Mouse (Mus musculus) kidney, embryonic 15.5 days (tissue): Measurements from ENCODE around the gene Mog. TPM values are rescaled to one million over a fixed set of nuclear protein-coding genes. Genes with fewer than 3 reads are reported as not detected.
"Not testable (repeated sequence)": the region's sequence is repeated elsewhere in the genome, so short reads cannot be mapped to it uniquely, and the experiment has no call there.

Experiments used
- ATAC-seq: fragments of 200-750 bp; cut with Nextera tagmentation; replicated peaks from 2 replicates; pipeline ENCODE4 v1.8.0; 2017; ENCODE audit warnings: moderate TSS enrichment; ENCODE audit not compliant: low FRiP score
- H3K27ac ChIP-seq: fragments of 300-500 bp; sonication (generic); 2 replicates; pipeline ENCODE4 v1.5.1; 2015; ENCODE audit warnings: mild to moderate bottlenecking, inconsistent platforms
- H3K27me3 ChIP-seq: fragments of 300-500 bp; sonication (generic); 2 replicates; pipeline ENCODE4 v1.6.1; 2015; ENCODE audit warnings: inconsistent platforms
- H3K36me3 ChIP-seq: fragments of 300-500 bp; sonication (generic); 2 replicates; pipeline ENCODE4 v1.6.1; 2015; ENCODE audit warnings: inconsistent platforms
- H3K4me1 ChIP-seq: fragments of 300-500 bp; sonication (generic); 2 replicates; pipeline ENCODE4 v1.6.1; 2015; ENCODE audit warnings: inconsistent platforms
- H3K4me2 ChIP-seq: fragments of 300-500 bp; sonication (generic); 2 replicates; pipeline ENCODE4 v1.6.1; 2015; ENCODE audit warnings: moderate library complexity, mild to moderate bottlenecking, inconsistent platforms
- H3K4me3 ChIP-seq: fragments of 300-500 bp; sonication (generic); replicated peaks from 2 replicates; pipeline ENCODE4 v1.5.1; 2015; ENCODE audit warnings: mild to moderate bottlenecking, inconsistent platforms
- H3K9ac ChIP-seq: fragments of 300-500 bp; sonication (generic); 2 replicates; pipeline ENCODE4 v1.6.1; 2015; ENCODE audit warnings: mild to moderate bottlenecking, inconsistent platforms
- H3K9me3 ChIP-seq: fragments of 300-500 bp; sonication (generic); replicated peaks from 2 replicates; pipeline ENCODE4 v1.6.1; 2016; ENCODE audit warnings: inconsistent platforms
- WGBS: fragments of 180-500 bp; shearing (Covaris S2); methylation state at CpG from one replicate; pipeline ENCODE4 v1.1.7; 2015; ENCODE audit warnings: mixed read lengths; 5-methylcytosine and 5-hydroxymethylcytosine counted together
- polyA plus RNA-seq: library from polyadenylated mRNA; unstranded; fragments of >200 nt; fragmentation: Nextera tagmentation; extraction: Ambion mirVana; gene quantifications from 2 replicates; pipeline ENCODE4 v1.2.1, GENCODE M21; 2015

Gene Mog
- polyA plus RNA-seq, 1 experiment from 2014 or later = 0.09 TPM

- 81% methylated on average over 6 of the region's 6 CpGs for WGBS
- H3K4me3 ChIP-seq = no peak overlapping the region
- H3K4me2 ChIP-seq = no peak overlapping the region
- no peak for ATAC-seq
- no peaks in the 10 kb centered on the region for H3K9me3 ChIP-seq
- H3K27me3 ChIP-seq = no peaks in the 10 kb centered on the region
- H3K36me3 ChIP-seq = peaks cover 66% of the 10 kb centered on the region
- no peak overlapping the region for H3K9ac ChIP-seq
- peaks cover 10% of the 10 kb centered on the region for H3K4me1 ChIP-seq
- H3K27ac ChIP-seq = no peak overlapping the region
These were observed 15.0 kb downstream of the Mog start for GRCm38 (mm10) chr17:37008161-37008560.

- H3K4me1 ChIP-seq = peaks cover 11% of the 10 kb centered on the region; the same call in 1 of the 2 replicates
- no peaks in the 10 kb centered on the region for H3K27me3 ChIP-seq
- no peak overlapping the region for H3K27ac ChIP-seq
- H3K36me3 ChIP-seq = peaks cover 36% of the 10 kb centered on the region
- no peak for ATAC-seq
- peak overlapping the region; percentile 75 for H3K9ac ChIP-seq
- H3K4me2 ChIP-seq = peak overlapping the region; percentile 80
- peak overlapping the region; percentile 60 for H3K4me3 ChIP-seq
- 36% methylated on average over 4 of the region's 4 CpGs for WGBS
- no peaks in the 10 kb centered on the region for H3K9me3 ChIP-seq
These were observed 19.8 kb downstream of the Mog start for GRCm38 (mm10) chr17:37003366-37003765.

- Histone ChIP-seq H3K4me2 (peak overlapping the region; percentile 80), H3K4me3 (peak overlapping the region; percentile 60), H3K27me3 (no peaks in the 10 kb centered on the region), H3K9ac (peak overlapping the region; percentile 75), H3K9me3 (no peaks in the 10 kb centered on the region), H3K36me3 (peaks cover 29% of the 10 kb centered on the region), H3K27ac (peak overlapping the region; percentile 86), H3K4me1 (peaks cover 11% of the 10 kb centered on the region; the same call in 1 of the 2 replicates)
- WGBS = under 1% methylated on average over 49 of the region's 49 CpGs
- ATAC-seq = peak; percentile 92
These were observed 20.6 kb downstream of the Mog start for GRCm38 (mm10) chr17:37002364-37003330.

- Histone ChIP-seq H3K4me1 (peaks cover 11% of the 10 kb centered on the region; the same call in 1 of the 2 replicates), H3K9ac (no peak within 1 kb of the TSS), H3K27ac (no peak within 1 kb of the TSS), H3K4me2 (peak within 1 kb of the TSS; percentile 80), H3K9me3 (no peaks in the 10 kb centered on the region), H3K4me3 (peak within 1 kb of the TSS; percentile 60), H3K27me3 (no peaks in the 10 kb centered on the region), H3K36me3 (peaks cover 12% of the 10 kb centered on the region)
- ATAC-seq = no peak
- 89% methylated on average over 7 of the region's 7 CpGs for WGBS
These were observed 22.3 kb downstream of the Mog start, which contains the start of gene Zfp57 for GRCm38 (mm10) chr17:37000863-37001262. TSS of gene Zfp57 (plus strand) at chr17:37001163.

DNA sequence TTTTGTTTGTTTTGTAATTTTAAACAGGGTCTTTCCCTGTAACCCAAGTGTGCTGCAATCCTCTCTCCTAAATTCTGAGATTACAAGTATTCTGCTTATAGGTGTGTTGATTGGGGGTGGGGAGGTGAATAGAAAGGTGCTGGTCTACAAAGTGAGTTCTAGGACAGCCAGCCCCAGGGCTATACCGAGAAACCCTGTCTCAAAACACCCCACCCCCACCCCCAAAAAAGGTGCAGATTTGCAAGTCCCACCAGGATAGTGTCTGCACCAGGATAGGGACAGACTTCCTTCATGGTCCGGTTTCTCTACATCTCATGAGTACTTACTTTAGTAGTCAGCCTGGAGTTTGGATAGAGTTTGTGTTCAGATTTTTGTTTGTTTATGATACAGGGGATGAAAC lies 24.7 kb downstream of the Mog start:
- Histone ChIP-seq H3K27ac (no peak overlapping the region), H3K9me3 (no peaks in the 10 kb centered on the region), H3K27me3 (no peaks in the 10 kb centered on the region), H3K4me3 (no peak overlapping the region), H3K9ac (no peak overlapping the region), H3K4me2 (no peak overlapping the region), H3K4me1 (peaks cover 9% of the 10 kb centered on the region; the same call in 1 of the 2 replicates), H3K36me3 (no peaks in the 10 kb centered on the region)
- WGBS = 76% methylated on average over 2 of the region's 2 CpGs
- no peak for ATAC-seq

DNA sequence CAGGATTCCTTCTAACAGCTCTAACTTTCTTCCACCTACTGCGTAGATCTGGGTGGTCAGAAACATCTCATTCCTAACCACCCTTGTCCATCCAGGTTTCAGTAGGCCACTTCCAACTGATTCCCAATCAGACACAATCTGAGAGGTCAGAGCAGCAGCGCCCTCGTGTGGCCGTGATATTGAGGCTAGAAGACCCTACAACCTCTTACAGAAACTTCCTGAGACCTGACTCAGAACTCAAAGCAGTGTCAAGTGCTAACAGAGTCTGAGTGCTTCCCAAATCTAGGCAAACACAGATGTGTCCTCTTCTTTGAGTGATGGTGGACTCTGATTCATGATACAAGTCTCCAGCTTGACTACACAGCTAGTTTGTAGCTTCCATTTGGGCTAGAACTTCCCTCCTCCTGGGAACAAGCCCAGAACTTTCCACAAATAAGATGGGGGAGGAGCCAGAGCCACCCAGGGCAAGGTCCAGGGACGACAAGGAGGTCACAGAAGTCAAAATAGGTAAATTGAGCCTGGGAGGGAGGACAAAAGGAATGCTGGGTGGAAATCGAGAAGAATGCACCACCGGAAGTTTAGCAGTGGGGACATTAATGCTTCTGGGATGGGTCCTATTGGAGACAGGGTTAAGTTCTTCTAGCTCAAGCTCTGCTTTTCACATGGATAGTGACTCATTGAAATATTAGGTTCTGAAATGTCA lies 26.0 kb downstream of the Mog start:
- no peaks in the 10 kb centered on the region for H3K36me3 ChIP-seq
- 20% methylated on average over 7 of the region's 7 CpGs for WGBS
- no peak overlapping the region for H3K27ac ChIP-seq
- H3K4me2 ChIP-seq = no peak overlapping the region
- no peaks in the 10 kb centered on the region for H3K27me3 ChIP-seq
- no peaks in the 10 kb centered on the region for H3K9me3 ChIP-seq
- H3K4me3 ChIP-seq = no peak overlapping the region
- peak; percentile 43; the same call in 1 of the 2 replicates for ATAC-seq
- 0 out of 2 replicates have a peak, but pooled peaks cover 2% of the 10 kb centered on the region for H3K4me1 ChIP-seq
- no peak overlapping the region for H3K9ac ChIP-seq

DNA sequence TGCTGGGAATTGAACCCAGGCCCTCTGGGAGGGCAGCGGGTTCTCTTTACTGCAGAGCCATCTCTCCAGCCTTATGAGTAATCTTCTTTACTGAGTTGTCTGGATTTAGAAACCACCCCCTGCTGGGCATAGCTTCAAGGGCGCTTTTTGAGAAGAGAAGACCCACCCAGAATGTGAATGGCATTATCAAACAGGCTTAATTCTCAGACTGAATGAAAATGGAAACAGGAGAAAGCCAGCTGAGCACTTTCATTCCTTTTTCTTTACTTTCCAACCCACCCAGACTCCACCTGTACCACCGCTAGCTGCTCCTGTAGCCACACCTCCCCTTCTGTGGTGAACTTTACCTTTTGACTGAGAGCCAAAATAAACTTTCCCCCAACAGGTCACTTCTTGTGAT lies 27.8 kb downstream of the Mog start:
- H3K4me3 ChIP-seq = no peak overlapping the region
- no peaks in the 10 kb centered on the region for H3K4me1 ChIP-seq
- 70% methylated on average over 3 of the region's 3 CpGs for WGBS
- no peaks in the 10 kb centered on the region; the same call in 1 of the 2 replicates for H3K27me3 ChIP-seq
- no peak overlapping the region for H3K27ac ChIP-seq
- no peak overlapping the region for H3K9ac ChIP-seq
- no peak for ATAC-seq
- H3K4me2 ChIP-seq = no peak overlapping the region
- no peaks in the 10 kb centered on the region for H3K36me3 ChIP-seq
- H3K9me3 ChIP-seq = no peaks in the 10 kb centered on the region

DNA sequence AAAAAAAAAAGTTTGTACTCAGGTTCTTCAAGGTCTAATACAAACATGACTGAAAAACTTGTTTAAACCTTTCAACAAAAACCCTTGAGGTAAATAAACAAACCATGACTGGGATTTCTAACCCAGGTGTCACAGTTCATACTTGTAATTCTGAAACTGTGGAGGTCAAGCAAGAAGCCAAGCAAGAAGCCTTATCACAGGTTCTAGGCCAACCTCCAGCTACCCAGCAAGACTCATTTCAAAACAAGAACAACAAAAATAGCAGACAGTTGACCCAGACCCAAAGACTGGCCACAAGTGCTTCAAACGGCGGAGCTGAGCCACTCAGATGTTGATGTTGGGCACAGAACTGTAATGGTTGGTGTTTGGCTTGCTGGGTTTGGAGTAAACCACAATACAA lies 28.7 kb downstream of the Mog start:
- ATAC-seq = no peak
- no peaks in the 10 kb centered on the region for H3K4me1 ChIP-seq
- no peak overlapping the region for H3K9ac ChIP-seq
- H3K27me3 ChIP-seq = peaks cover 2% of the 10 kb centered on the region
- 73% methylated on average over 2 of the region's 2 CpGs for WGBS
- no peak overlapping the region for H3K4me3 ChIP-seq
- no peak overlapping the region for H3K4me2 ChIP-seq
- H3K27ac ChIP-seq = no peak overlapping the region
- H3K9me3 ChIP-seq = no peaks in the 10 kb centered on the region
- no peaks in the 10 kb centered on the region for H3K36me3 ChIP-seq

GRCm38 (mm10) chr17:36993770-36994325 lies 29.4 kb downstream of the Mog start:
- no peaks in the 10 kb centered on the region for H3K36me3 ChIP-seq
- H3K27ac ChIP-seq = no peak overlapping the region
- no peak for ATAC-seq
- no peak overlapping the region for H3K4me3 ChIP-seq
- no peak overlapping the region for H3K9ac ChIP-seq
- peaks cover 9% of the 10 kb centered on the region for H3K27me3 ChIP-seq
- no peak overlapping the region for H3K4me2 ChIP-seq
- 90% methylated on average over 4 of the region's 4 CpGs for WGBS
- H3K4me1 ChIP-seq = no peaks in the 10 kb centered on the region
- H3K9me3 ChIP-seq = no peaks in the 10 kb centered on the region

DNA sequence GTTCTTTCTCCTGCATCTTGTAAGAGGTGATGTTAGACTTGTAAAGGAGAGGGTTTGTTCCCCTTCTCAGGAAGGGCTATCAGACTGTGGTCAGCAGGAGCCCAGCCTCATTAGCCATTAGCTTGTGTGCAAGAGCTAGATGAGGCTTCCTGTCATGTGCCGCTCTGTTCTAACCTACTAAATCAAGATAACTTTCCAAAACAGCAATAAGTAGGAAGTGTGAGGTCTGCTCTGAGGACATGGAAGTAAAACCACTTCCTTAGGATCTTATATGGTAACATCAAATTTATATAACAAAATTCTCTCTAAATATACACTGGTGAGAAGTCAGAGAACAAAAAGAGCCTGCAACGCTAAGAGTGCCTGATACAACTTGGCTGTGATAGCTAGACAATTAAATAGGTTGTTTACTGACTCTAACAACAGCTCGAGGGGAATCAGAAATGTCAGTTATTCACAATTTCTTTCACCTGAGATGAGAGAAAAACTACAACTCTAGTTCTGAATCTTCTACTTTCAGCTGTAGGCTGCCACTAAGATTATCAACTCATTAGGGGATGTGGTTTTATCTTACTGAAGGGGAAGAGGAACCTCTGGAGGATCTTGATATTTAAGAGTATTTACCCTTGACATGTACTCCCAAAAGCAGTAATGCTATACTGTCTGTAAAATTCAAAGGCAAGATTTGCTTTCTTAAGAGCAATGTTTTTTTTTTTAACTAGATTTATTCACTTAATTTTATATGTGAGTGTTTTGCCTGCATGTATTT lies 30.7 kb downstream of the Mog start:
- Histone ChIP-seq H3K36me3 (no peaks in the 10 kb centered on the region), H3K27ac (no peak overlapping the region), H3K27me3 (peaks cover 22% of the 10 kb centered on the region), H3K9ac (no peak overlapping the region), H3K4me3 (no peak overlapping the region), H3K9me3 (no peaks in the 10 kb centered on the region), H3K4me2 (no peak overlapping the region), H3K4me1 (peaks cover 4% of the 10 kb centered on the region; the same call in 1 of the 2 replicates)
- WGBS = 60% methylated on average over 3 of the region's 3 CpGs
- ATAC-seq = no peak

DNA sequence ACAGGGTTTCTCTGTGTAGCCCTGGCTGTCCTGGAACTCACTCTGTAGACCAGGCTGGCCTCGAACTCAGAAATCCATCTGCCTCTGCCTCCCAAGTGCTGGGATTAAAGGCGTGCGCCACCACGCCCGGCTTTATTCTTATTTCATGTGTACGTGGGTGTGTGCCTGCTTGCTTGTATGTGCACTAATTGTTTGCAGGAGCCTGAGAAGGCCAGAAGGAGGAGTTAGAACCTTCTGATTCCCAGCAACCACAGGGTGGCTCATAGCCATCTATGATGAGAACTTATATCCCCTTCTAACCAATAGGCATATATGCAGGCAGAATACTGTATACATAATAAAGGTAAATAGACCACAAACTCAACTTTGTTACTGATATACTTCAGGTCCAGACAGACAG lies 32.6 kb downstream of the Mog start:
- H3K9me3 ChIP-seq, ATAC-seq, H3K27ac ChIP-seq, H3K4me1 ChIP-seq, H3K36me3 ChIP-seq, H3K4me3 ChIP-seq, H3K9ac ChIP-seq, H3K4me2 ChIP-seq: not testable (repeated sequence)
- WGBS = 92% methylated on average over 6 of the region's 6 CpGs
- peaks cover 27% of the 10 kb centered on the region for H3K27me3 ChIP-seq
